Mouse (Mus musculus) cortical plate, adult 2 months (tissue): ENCODE data around the gene Vwf.

ENCODE experiments used
- CTCF ChIP-seq: fragments of 200-500 bp; IDR thresholded peaks from 2 replicates; pipeline ENCODE4 v1.5.1; 2011; ENCODE audit warnings: mild to moderate bottlenecking, control low read depth, low read length; ENCODE audit not compliant: insufficient read depth; ENCODE audit errors: extremely low read depth
- POLR2A ChIP-seq: fragments of 200-500 bp; IDR thresholded peaks from 2 replicates; pipeline ENCODE4 v1.6.1; 2011; ENCODE audit warnings: mild to moderate bottlenecking, low read length, control low read depth; ENCODE audit not compliant: insufficient read depth; ENCODE audit errors: extremely low read depth

- TF ChIP-seq CTCF, result no peak
- TF ChIP-seq POLR2A, result no peak
These were observed 39.0 kb downstream of the Vwf start for GRCm38 (mm10) chr6:125585579-125585978.
